Mouse (Mus musculus): Measurements from ENCODE around the gene Elmo2. TPM values are rescaled to one million over a fixed set of nuclear protein-coding genes. Genes with fewer than 3 reads are reported as not detected.

Gene Elmo2
- total RNA-seq, 2 experiments from 2014 or later: 37.3 to 45.7 TPM

- DNase-seq (ENCODE audit: low spot score in 2 of 2): no peak
Observed at GRCm38 (mm10) chr2:165325521-165326303, 567 bp downstream of the Elmo2 start.

- no peak for DNase-seq (ENCODE audit: low spot score in 2 of 2)
Observed at GRCm38 (mm10) chr2:165323928-165324327, 2.4 kb downstream of the Elmo2 start.

GRCm38 (mm10) chr2:165323484-165323883, 2.8 kb downstream of the Elmo2 start:
- DNase-seq (ENCODE audit: low spot score in 2 of 2): no peak

- no peak for DNase-seq (ENCODE audit: low spot score in 2 of 2)
Observed at GRCm38 (mm10) chr2:165321981-165322735, 4.1 kb downstream of the Elmo2 start.

GRCm38 (mm10) chr2:165321381-165321888, 4.8 kb downstream of the Elmo2 start:
- DNase-seq (ENCODE audit: low spot score in 2 of 2): no peak

GRCm38 (mm10) chr2:165320531-165321150, 5.6 kb downstream of the Elmo2 start:
- peak in 1 of 2 experiments; percentile 17 for DNase-seq (ENCODE audit: low spot score in 2 of 2)

- no peak for DNase-seq (ENCODE audit: low spot score in 2 of 2)
Observed at GRCm38 (mm10) chr2:165319503-165319902, 6.8 kb downstream of the Elmo2 start.

GRCm38 (mm10) chr2:165318941-165319340, 7.3 kb downstream of the Elmo2 start:
- DNase-seq (ENCODE audit: low spot score in 2 of 2): no peak

- DNase-seq (ENCODE audit: low spot score in 2 of 2): no peak
Observed at GRCm38 (mm10) chr2:165317621-165318263, 8.5 kb downstream of the Elmo2 start.

GRCm38 (mm10) chr2:165316837-165317473, 9.3 kb downstream of the Elmo2 start:
- peak in 1 of 2 experiments; percentile 28 for DNase-seq (ENCODE audit: low spot score in 2 of 2)

- no peak for DNase-seq (ENCODE audit: low spot score in 2 of 2)
Observed at GRCm38 (mm10) chr2:165316204-165316603, 10.1 kb downstream of the Elmo2 start.

- DNase-seq (ENCODE audit: low spot score in 2 of 2): no peak
Observed at GRCm38 (mm10) chr2:165314197-165314596, 12.1 kb downstream of the Elmo2 start.

GRCm38 (mm10) chr2:165312381-165312780, 13.9 kb downstream of the Elmo2 start:
- DNase-seq (ENCODE audit: low spot score in 2 of 2): no peak

GRCm38 (mm10) chr2:165311577-165311976, 14.7 kb downstream of the Elmo2 start:
- no peak for DNase-seq (ENCODE audit: low spot score in 2 of 2)

GRCm38 (mm10) chr2:165310818-165311425, 15.4 kb downstream of the Elmo2 start:
- no peak for DNase-seq (ENCODE audit: low spot score in 2 of 2)

GRCm38 (mm10) chr2:165307801-165308200, 18.5 kb downstream of the Elmo2 start:
- DNase-seq (ENCODE audit: low spot score in 2 of 2): no peak

GRCm38 (mm10) chr2:165305438-165305837, 20.8 kb downstream of the Elmo2 start:
- no peak for DNase-seq (ENCODE audit: low spot score in 2 of 2)

GRCm38 (mm10) chr2:165304819-165305218, 21.5 kb downstream of the Elmo2 start:
- DNase-seq (ENCODE audit: low spot score in 2 of 2): no peak

GRCm38 (mm10) chr2:165303354-165304012, 22.8 kb downstream of the Elmo2 start:
- DNase-seq (ENCODE audit: low spot score in 2 of 2): no peak

GRCm38 (mm10) chr2:165301409-165301808, 24.9 kb downstream of the Elmo2 start:
- no peak for DNase-seq (ENCODE audit: low spot score in 2 of 2)
